Mouse (Mus musculus): ENCODE data around the gene Negr1. TPM values are rescaled to one million over a fixed set of nuclear protein-coding genes. Genes with fewer than 3 reads are reported as not detected.

Gene Negr1
- total and polyA plus RNA-seq, 3 experiments = not detected

GRCm38 (mm10) chr3:156968764-156969163 lies 407.2 kb downstream of the Negr1 start:
- Histone ChIP-seq H3K4me1 (ENCODE audit: control insufficient read depth in 1 of 2, insufficient read depth in 2 of 2) (0 out of 4 replicates have a peak, but pooled peaks cover 0 to 3% of the 10 kb centered on the region in 2 experiments), H3K4me3 (replicated peaks in 1 of 3; ENCODE audit: low read depth in 2 of 3, low read length in 2 of 3, poor library complexity in 1 of 3) (no peak overlapping the region), H3K79me2 (replicated peaks; ENCODE audit: control insufficient read depth, extremely low read depth, insufficient read depth, poor library complexity, severe bottlenecking) (no peaks in the 10 kb centered on the region), H3K4me2 (ENCODE audit: insufficient read depth, low read depth, poor library complexity, severe bottlenecking) (no peak overlapping the region), H3K27me3 (replicated peaks) (no peaks in the 10 kb centered on the region), H3K27ac (ENCODE audit: insufficient read depth, low read depth) (no peak overlapping the region), H3K9me3 (replicated peaks; ENCODE audit: low read length) (peaks cover 1% of the 10 kb centered on the region), H3K9ac (ENCODE audit: insufficient read depth, low read depth) (no peak overlapping the region), H3K36me3 (replicated peaks in 1 of 2; ENCODE audit: control insufficient read depth in 1 of 2, insufficient read depth in 1 of 2, low read length in 1 of 2) (no peaks in the 10 kb centered on the region)
- no peak for DNase-seq (ENCODE audit: extremely low read depth)
- in situ Hi-C loops (cut with MboI; ENCODE audit: low pct_ligation_motif_present, low pct_unique_long_range_greater_than_20kb, low sequenced_read_pairs) = no loop called here
- no peak for TF ChIP-seq IRF4 (IDR thresholded peaks at IDR 0.05; ENCODE audit: low read depth, low read length)
- TF ChIP-seq BHLHE40 (IDR thresholded peaks at IDR 0.05; ENCODE audit: low read depth, low read length) = no peak
- TF ChIP-seq ELF1 (IDR thresholded peaks at IDR 0.05; ENCODE audit: low read depth, low read length) = no peak
- no peak for TF ChIP-seq ZMIZ1 (IDR thresholded peaks at IDR 0.05; ENCODE audit: low read depth, low read length)
- TF ChIP-seq SMC3 (IDR thresholded peaks at IDR 0.05; ENCODE audit: low read depth, low read length) = no peak
- dilution Hi-C loops (cut with MboI; ENCODE audit: extremely low pct_ligation_motif_present, extremely low pct_unique_long_range_greater_than_20kb, low sequenced_read_pairs) = no loop called here

- H3K4me2 ChIP-seq (ENCODE audit: insufficient read depth, low read depth, poor library complexity, severe bottlenecking) = no peak overlapping the region
- TF ChIP-seq IRF4 (IDR thresholded peaks at IDR 0.05; ENCODE audit: low read depth, low read length) = no peak
- TF ChIP-seq PAX5 (IDR thresholded peaks at IDR 0.05; ENCODE audit: low read length) = no peak
- peak; percentile 51 for TF ChIP-seq JUND (conservative IDR thresholded peaks at IDR 0.05; ENCODE audit: low read depth, low read length)
- TF ChIP-seq BHLHE40 (IDR thresholded peaks at IDR 0.05; ENCODE audit: low read depth, low read length) = peak; percentile 60
- TF ChIP-seq JUN (IDR thresholded peaks at IDR 0.05; ENCODE audit: insufficient read depth, low read depth, low read length) = peak; percentile 34; the same call in 1 of the 2 replicates
- no peak for TF ChIP-seq ELF1 (IDR thresholded peaks at IDR 0.05; ENCODE audit: low read depth, low read length)
- no peaks in the 10 kb centered on the region for H3K36me3 ChIP-seq (replicated peaks in 1 of 2; ENCODE audit: control insufficient read depth in 1 of 2, insufficient read depth in 1 of 2, low read length in 1 of 2)
- peaks cover 5% of the 10 kb centered on the region for H3K9me3 ChIP-seq (replicated peaks; ENCODE audit: low read length)
- no peak overlapping the region for H3K27ac ChIP-seq (ENCODE audit: insufficient read depth, low read depth)
- no peak overlapping the region for H3K9ac ChIP-seq (ENCODE audit: insufficient read depth, low read depth)
- no peak overlapping the region for H3K4me3 ChIP-seq (replicated peaks in 1 of 3; ENCODE audit: low read depth in 2 of 3, low read length in 2 of 3, poor library complexity in 1 of 3)
- dilution Hi-C loops (cut with MboI; ENCODE audit: extremely low pct_ligation_motif_present, extremely low pct_unique_long_range_greater_than_20kb, low sequenced_read_pairs) = no loop called here
- in situ Hi-C loops (cut with MboI; ENCODE audit: low pct_ligation_motif_present, low pct_unique_long_range_greater_than_20kb, low sequenced_read_pairs) = no loop called here
- DNase-seq (ENCODE audit: extremely low read depth) = peak; percentile 32
- H3K4me1 ChIP-seq (ENCODE audit: control insufficient read depth in 1 of 2, insufficient read depth in 2 of 2) = 0 out of 4 replicates have a peak, but pooled peaks cover 0 to 3% of the 10 kb centered on the region in 2 experiments
- no peaks in the 10 kb centered on the region for H3K79me2 ChIP-seq (replicated peaks; ENCODE audit: control insufficient read depth, extremely low read depth, insufficient read depth, poor library complexity, severe bottlenecking)
- no peaks in the 10 kb centered on the region for H3K27me3 ChIP-seq (replicated peaks)
These were observed 409.5 kb downstream of the Negr1 start for GRCm38 (mm10) chr3:156971104-156971503.

DNA sequence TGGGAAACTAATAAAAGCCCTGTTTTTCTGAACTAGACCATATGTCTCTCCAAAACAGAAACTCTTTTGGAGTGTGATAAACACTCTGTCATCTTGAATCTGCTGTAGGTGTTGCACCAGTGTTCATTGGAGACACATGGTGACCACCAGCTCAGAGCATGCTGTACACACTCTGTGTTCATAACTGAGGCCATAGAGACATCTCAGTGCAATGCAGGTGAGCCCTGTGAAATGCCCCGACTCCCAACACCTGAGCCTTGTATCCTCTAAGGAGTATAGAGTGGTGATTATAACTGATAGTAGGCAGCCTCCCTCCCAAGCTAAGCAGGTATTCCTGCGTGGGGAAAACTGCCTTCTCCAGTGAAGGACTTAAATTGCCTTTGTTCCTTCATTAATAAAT lies 415.2 kb downstream of the Negr1 start:
- Histone ChIP-seq H3K79me2 (replicated peaks; ENCODE audit: control insufficient read depth, extremely low read depth, insufficient read depth, poor library complexity, severe bottlenecking) (no peaks in the 10 kb centered on the region), H3K4me3 (replicated peaks in 1 of 3; ENCODE audit: low read depth in 2 of 3, low read length in 2 of 3, poor library complexity in 1 of 3) (no peak overlapping the region), H3K36me3 (replicated peaks in 1 of 2; ENCODE audit: control insufficient read depth in 1 of 2, insufficient read depth in 1 of 2, low read length in 1 of 2) (no peaks in the 10 kb centered on the region), H3K4me1 (ENCODE audit: control insufficient read depth in 1 of 2, insufficient read depth in 2 of 2) (no peaks in the 10 kb centered on the region), H3K4me2 (ENCODE audit: insufficient read depth, low read depth, poor library complexity, severe bottlenecking) (no peak overlapping the region), H3K9ac (ENCODE audit: insufficient read depth, low read depth) (no peak overlapping the region), H3K9me3 (replicated peaks; ENCODE audit: low read length) (peaks cover 8% of the 10 kb centered on the region), H3K27me3 (replicated peaks) (no peaks in the 10 kb centered on the region), H3K27ac (ENCODE audit: insufficient read depth, low read depth) (no peak overlapping the region)
- in situ Hi-C loops (cut with MboI; ENCODE audit: low pct_ligation_motif_present, low pct_unique_long_range_greater_than_20kb, low sequenced_read_pairs) = no loop called here
- no peak for TF ChIP-seq POLR2A (IDR thresholded peaks at IDR 0.05; ENCODE audit: low read depth, low read length)
- dilution Hi-C loops (cut with MboI; ENCODE audit: extremely low pct_ligation_motif_present, extremely low pct_unique_long_range_greater_than_20kb, low sequenced_read_pairs) = no loop called here
- no peak for DNase-seq (ENCODE audit: extremely low read depth)
